Mouse (Mus musculus): ENCODE data around the gene Glis3. TPM values are rescaled to one million over a fixed set of nuclear protein-coding genes. Genes with fewer than 3 reads are reported as not detected.

The Glis3 gene
- polyA plus RNA-seq (2017; shearing (Covaris generic)) = 0.71 TPM

GRCm38 (mm10) chr19:28679776-28680391, at the start of gene Glis3:
Glis3 (minus strand) TSS chr19:28680077.

Other genes starting within 250 kb of the Glis3 start
- gene Slc1a1, start 155.0 kb upstream of the Glis3 start, polyA plus RNA-seq (2017; shearing (Covaris generic)) = not detected

Measured in CD4-positive, CD25-positive, alpha-beta regulatory T cell, adult 9 weeks (primary cell).